Mouse (Mus musculus) cerebellum, adult 2 months (tissue): ENCODE data around the gene Gpr45. TPM values are rescaled to one million over a fixed set of nuclear protein-coding genes. Genes with fewer than 3 reads are reported as not detected.

ENCODE experiments used
- DNase-seq, 2 experiments: peaks; one replicate each; pipeline ENCODE4 v3.0.0; 2021
- H3K27ac ChIP-seq: fragments of 200-500 bp; 2 replicates; pipeline ENCODE4 v1.5.1; 2012; ENCODE audit warnings: low read length, control low read depth, inconsistent platforms; ENCODE audit not compliant: insufficient read depth
- H3K27me3 ChIP-seq: fragments of 200-500 bp; 2 replicates; pipeline ENCODE4 v1.6.1; 2012; ENCODE audit warnings: inconsistent platforms, mild to moderate bottlenecking, low read length, moderate library complexity; ENCODE audit not compliant: control insufficient read depth, insufficient read depth
- H3K4me1 ChIP-seq: fragments of 200-500 bp; 2 replicates; pipeline ENCODE4 v1.6.1; 2011; ENCODE audit warnings: low read length; ENCODE audit not compliant: control insufficient read depth, insufficient read depth
- H3K4me3 ChIP-seq: fragments of 200-500 bp; replicated peaks from 2 replicates; pipeline ENCODE3; 2011; ENCODE audit warnings: mild to moderate bottlenecking, low read depth, low read length, control low read depth; ENCODE audit not compliant: insufficient read depth
- CTCF ChIP-seq: fragments of 200-500 bp; IDR thresholded peaks from 2 replicates; pipeline ENCODE4 v1.5.1; 2011; ENCODE audit warnings: low read depth, mild to moderate bottlenecking, control low read depth, low read length, moderate library complexity, borderline replicate concordance; ENCODE audit not compliant: insufficient read depth
- POLR2A ChIP-seq: fragments of 200-500 bp; IDR thresholded peaks from 2 replicates; pipeline ENCODE4 v1.6.1; 2011; ENCODE audit warnings: low read length, control low read depth, borderline replicate concordance; ENCODE audit not compliant: insufficient read depth
- WGBS: fragments of 180-500 bp; shearing (Covaris S2); methylation state at CpG from one replicate; pipeline ENCODE4 v1.1.7; 2018; 5-methylcytosine and 5-hydroxymethylcytosine counted together
- polyA plus RNA-seq: library from polyadenylated mRNA; depleted of rRNA; stranded (reverse); fragments of >200 nt; gene quantifications from 2 replicates; pipeline ENCODE4 v1.2.3, GENCODE M21; 2012

Gpr45 gene
- polyA plus RNA-seq, 1 experiment: 5.8 TPM

- WGBS: 84% methylated on average over 5 of the region's 5 CpGs
- no peak for DNase-seq
- TF ChIP-seq POLR2A (no peak), CTCF (no peak)
- Histone ChIP-seq H3K4me3 (no peak overlapping the region), H3K27me3 (no peaks in the 10 kb centered on the region), H3K4me1 (no peaks in the 10 kb centered on the region), H3K27ac (no peak overlapping the region)
Measured at GRCm38 (mm10) chr1:43051903-43052302, 99.2 kb downstream of the Gpr45 start.

GRCm38 (mm10) chr1:43065615-43066310 is 113.1 kb downstream of the Gpr45 start:
- 48% methylated on average over 9 of the region's 9 CpGs for WGBS
- Histone ChIP-seq H3K27ac (no peak overlapping the region), H3K4me1 (no peaks in the 10 kb centered on the region), H3K4me3 (no peak overlapping the region), H3K27me3 (no peaks in the 10 kb centered on the region)
- no peak for TF ChIP-seq POLR2A
- TF ChIP-seq CTCF: peak; percentile 79
- DNase-seq: peak; percentile 44 to 46

GRCm38 (mm10) chr1:43066573-43066972 is 113.9 kb downstream of the Gpr45 start:
- Histone ChIP-seq H3K4me1 (no peaks in the 10 kb centered on the region), H3K27me3 (no peaks in the 10 kb centered on the region), H3K27ac (no peak overlapping the region), H3K4me3 (no peak overlapping the region)
- WGBS: 93% methylated on average over 8 of the region's 8 CpGs
- no peak for TF ChIP-seq POLR2A
- no peak for TF ChIP-seq CTCF
- no peak for DNase-seq

GRCm38 (mm10) chr1:43067551-43067950 is 114.9 kb downstream of the Gpr45 start:
- no peak for DNase-seq
- WGBS: 90% methylated on average over 7 of the region's 7 CpGs
- H3K4me3 ChIP-seq: no peak overlapping the region

GRCm38 (mm10) chr1:43070726-43071125 is 118.1 kb downstream of the Gpr45 start:
- no peak for TF ChIP-seq POLR2A
- no peak for TF ChIP-seq CTCF
- 83% methylated on average over 5 of the region's 5 CpGs for WGBS
- DNase-seq: no peak
- peaks cover 13% of the 10 kb centered on the region for H3K4me1 ChIP-seq
- no peaks in the 10 kb centered on the region for H3K27me3 ChIP-seq
- no peak overlapping the region for H3K4me3 ChIP-seq
- H3K27ac ChIP-seq: no peak overlapping the region

More at GRCm38 (mm10) chr1:43067551-43067950, 114.9 kb downstream of the Gpr45 start:
- no peaks in the 10 kb centered on the region for H3K4me1 ChIP-seq
- H3K27me3 ChIP-seq: no peaks in the 10 kb centered on the region
- TF ChIP-seq POLR2A (no peak), CTCF (no peak)
- H3K27ac ChIP-seq: no peak overlapping the region

DNA sequence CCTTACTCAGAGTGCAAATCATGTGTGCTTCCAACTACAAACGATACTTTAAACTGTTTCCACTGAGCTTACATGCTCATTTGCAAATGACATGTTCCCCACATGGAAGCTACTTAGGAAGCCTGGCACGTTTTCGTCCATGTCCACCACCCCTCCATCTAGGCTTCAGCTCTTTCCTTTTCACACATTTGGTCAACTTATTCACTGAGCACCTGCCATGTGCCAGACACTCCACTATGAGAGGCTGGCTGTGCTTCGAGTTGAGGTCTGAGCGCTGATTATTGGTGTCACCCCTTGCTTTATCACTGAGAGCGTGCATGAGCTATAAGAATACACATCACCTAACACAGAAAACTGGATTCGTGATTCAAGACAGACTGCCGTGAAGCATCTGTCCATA is 119.4 kb downstream of the Gpr45 start:
- Histone ChIP-seq H3K27me3 (no peaks in the 10 kb centered on the region), H3K4me3 (no peak overlapping the region), H3K27ac (no peak overlapping the region), H3K4me1 (peaks cover 15% of the 10 kb centered on the region)
- TF ChIP-seq POLR2A (no peak), CTCF (no peak)
- DNase-seq: no peak
- WGBS: 66% methylated on average over 8 of the region's 8 CpGs

DNA sequence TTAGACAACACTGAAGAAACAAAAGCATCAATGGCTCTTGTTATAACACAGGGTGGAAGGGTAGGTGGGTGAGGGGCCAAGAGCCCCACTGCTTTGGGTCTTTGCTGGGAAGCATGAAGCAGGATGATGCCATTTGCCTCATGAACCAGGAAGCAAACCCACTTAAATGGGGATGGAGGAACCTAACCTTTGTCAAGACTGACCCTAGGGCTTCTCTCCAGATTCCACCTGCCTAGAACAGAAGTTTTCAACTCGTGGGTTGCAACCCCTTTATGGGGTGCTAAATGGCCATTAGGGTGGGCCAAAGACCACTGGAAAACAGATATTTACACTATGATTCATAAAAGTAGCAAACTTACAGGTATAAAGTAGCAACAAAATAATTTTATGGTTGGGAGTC is 119.9 kb downstream of the Gpr45 start:
- 70% methylated on average over 1 of the region's 1 CpGs for WGBS
- peaks cover 15% of the 10 kb centered on the region for H3K4me1 ChIP-seq
- no peak for DNase-seq
- H3K27ac ChIP-seq: no peak overlapping the region
- no peak overlapping the region for H3K4me3 ChIP-seq
- H3K27me3 ChIP-seq: no peaks in the 10 kb centered on the region
- TF ChIP-seq CTCF: no peak
- no peak for TF ChIP-seq POLR2A

GRCm38 (mm10) chr1:43074791-43075190 is 122.1 kb downstream of the Gpr45 start:
- H3K27me3 ChIP-seq: no peaks in the 10 kb centered on the region
- peak; percentile 56 to 74 for DNase-seq
- no peak overlapping the region for H3K4me3 ChIP-seq
- peak overlapping the region; percentile 60 for H3K27ac ChIP-seq
- WGBS: 8% methylated on average over 2 of the region's 2 CpGs
- peaks cover 18% of the 10 kb centered on the region for H3K4me1 ChIP-seq
- TF ChIP-seq CTCF (no peak), POLR2A (no peak)
